Mouse (Mus musculus) monocyte, adult 2 months (primary cell): ENCODE results near the gene Tprn.

Experiments used
- DNase-seq, 2 experiments: peaks; one replicate each; pipeline ENCODE4 v3.0.0; 2022; ENCODE audit warnings: low spot score in 2 of 2, low read depth in 1 of 2

The Tprn gene

DNA sequence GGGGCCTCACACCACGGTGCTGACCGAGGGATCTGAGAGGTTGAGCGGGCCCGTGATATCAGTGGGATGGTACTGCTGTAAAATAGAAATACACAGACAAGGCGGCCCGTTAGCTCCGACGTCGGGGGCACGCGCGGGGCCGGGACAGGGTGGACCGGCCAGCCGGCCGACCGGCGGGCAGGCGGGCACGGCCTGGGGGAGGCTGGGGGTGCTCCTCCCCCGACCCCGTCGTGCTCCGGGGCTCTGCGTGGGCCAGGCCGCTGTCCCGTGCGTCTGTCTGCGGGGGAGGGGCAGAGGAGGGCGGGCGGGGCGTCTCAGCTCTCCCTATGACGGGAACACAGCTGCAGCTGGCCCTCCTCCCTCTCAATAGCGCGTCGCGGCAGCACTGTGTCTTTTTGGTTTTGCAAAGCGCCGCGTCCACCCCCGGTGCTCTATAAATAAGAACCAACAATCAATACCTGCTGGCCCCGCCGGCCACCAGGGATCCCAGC is 29.7 kb downstream of the Tprn start:
- no peak for DNase-seq

- DNase-seq = peak in 1 of 2 experiments; percentile 57
Observed at GRCm38 (mm10) chr2:25292856-25293255, 30.4 kb downstream of the Tprn start.

GRCm38 (mm10) chr2:25293706-25294105 is 31.3 kb downstream of the Tprn start:
- DNase-seq = no peak

GRCm38 (mm10) chr2:25297093-25297492 is 34.7 kb downstream of the Tprn start:
- DNase-seq = no peak

DNA sequence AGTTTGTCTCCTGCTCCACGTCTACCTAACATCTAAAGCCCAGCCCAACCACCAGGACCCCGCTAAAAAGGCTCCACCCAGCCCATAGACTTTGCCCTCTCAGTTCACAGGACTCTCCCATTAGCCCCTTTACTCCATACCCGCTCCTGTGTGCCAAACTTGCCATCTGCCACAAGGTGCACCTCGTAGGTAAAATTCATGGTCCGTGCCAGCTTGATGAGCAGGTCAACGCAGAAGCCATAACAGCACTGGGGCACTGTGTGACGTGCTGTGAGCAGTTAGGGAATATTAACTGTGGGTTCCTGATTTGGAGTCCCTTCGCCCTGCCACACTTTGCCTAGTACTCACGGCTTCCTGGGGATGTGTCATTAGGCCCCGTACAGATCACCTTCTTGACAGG is 35.6 kb downstream of the Tprn start:
- no peak for DNase-seq

GRCm38 (mm10) chr2:25303452-25303851 is 41.0 kb downstream of the Tprn start:
- no peak for DNase-seq

DNA sequence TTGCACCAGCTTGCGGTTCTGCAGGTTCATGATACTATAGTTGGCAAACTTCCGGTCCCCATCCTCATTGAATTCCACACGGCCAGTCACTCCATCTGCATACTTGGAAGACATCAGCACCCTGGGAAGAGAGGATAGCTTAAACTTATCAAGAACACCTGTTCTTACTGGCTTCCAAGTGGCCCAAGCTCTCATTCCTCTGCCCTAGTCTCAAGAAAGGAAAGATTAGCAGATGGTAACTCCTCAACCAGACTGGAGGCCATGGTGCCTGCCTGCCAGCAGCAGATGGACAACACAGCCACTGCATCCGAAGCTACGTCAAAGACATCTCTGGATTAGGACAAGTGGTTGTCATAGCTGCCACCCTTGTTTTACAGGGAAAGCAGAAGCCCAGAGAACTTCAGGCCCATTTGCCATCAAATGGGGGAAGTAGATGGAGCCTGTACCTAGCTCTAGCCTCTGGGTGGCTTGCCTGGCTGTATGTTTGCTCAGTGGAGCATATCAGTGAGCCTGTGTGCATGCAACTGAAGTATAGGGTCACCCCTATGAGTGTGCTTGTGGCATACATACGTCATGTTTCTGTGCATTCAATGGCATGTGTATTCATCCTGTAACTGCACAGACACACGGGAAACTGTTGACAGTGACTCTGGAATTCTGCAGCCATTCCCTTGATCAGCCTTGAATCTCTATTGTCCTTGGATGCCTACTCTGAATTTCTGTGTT is 41.7 kb downstream of the Tprn start:
- DNase-seq = no peak

DNA sequence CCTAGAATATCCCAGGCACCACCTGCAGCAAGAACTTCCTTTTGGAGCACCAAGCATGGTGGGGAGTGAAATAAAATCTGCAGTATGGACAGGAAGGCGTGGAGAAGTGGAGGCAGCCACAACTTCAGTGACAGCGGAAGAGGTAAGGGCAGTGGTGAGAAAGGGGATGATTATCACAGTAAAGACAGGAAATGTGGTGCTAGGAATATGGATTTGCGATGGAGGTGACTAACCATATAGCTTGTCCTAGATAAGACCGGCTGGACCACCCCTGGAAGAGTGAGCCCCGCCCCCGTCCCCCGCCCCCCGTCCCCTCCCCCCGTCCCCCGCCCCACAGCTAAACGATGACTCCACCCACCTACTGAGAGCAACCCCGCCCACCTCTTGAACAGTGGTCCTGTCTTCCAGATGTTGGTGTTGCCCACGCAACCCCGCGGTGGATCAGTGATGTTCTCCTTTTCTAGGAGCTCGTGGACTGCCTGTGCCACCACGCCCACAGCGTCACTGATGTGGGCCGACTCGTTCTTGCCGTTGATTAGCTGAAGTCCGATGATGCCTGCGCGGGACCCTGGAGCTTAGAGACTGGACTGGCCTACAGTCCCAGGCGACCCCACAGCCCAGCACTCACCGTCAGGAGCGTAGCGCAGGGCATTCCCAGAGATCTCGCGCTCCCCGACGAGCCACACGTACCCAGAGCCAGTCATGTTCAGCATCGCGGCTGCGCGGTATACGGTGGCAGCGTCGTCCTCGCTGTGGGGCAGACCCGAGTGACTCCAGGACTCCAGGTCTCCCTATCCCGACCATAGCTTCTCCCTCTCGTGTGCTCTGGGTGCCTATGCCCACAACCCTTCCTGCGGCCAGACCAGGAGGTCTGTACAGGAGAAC is 42.5 kb downstream of the Tprn start:
- DNase-seq = peak in 1 of 2 experiments; percentile 37

- no peak for DNase-seq
Observed at GRCm38 (mm10) chr2:25305587-25306359, 43.4 kb downstream of the Tprn start.

GRCm38 (mm10) chr2:25310180-25310579 is 47.8 kb downstream of the Tprn start:
- no peak for DNase-seq

DNA sequence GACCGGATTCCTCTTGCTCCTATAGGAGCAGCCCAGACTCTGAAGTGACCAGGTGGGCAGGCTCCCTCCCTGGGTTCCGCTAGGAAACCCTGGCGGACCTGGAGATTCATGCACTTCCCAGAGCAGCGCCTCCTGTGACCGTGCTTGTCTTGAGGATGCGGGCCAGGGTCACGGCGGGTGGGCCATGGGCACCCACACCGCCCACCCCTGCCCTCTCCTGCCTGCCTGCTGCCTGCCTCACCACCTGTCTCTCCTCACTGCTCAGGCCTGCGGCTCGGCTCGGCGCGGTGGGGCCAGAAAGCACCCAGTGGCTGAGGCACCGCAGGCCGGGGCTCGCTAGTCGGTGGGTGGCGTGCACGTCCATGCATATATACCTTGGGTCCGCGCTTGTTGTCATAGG is 48.6 kb downstream of the Tprn start:
- no peak for DNase-seq

DNA sequence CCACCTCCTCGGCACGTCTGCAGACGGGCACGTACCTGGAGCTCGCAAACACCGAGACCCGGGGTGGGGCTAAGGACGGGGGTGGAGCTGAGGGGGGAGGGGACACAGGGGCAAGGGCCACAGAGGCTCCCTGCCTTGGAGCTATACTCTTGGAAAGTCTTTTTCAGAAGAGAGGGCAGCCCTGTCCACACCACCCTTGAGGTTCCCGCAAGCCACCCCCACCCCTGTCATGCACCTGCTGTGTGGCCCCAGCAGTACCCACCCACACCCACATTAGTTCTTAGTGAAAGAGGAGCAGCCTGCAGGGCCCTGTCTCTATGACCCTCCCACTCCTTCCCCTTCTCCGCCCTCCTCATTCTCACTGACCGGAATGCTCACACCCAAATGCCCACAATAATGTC is 49.1 kb downstream of the Tprn start:
- no peak for DNase-seq

GRCm38 (mm10) chr2:25318119-25318966 is 55.9 kb downstream of the Tprn start:
- no peak for DNase-seq

DNA sequence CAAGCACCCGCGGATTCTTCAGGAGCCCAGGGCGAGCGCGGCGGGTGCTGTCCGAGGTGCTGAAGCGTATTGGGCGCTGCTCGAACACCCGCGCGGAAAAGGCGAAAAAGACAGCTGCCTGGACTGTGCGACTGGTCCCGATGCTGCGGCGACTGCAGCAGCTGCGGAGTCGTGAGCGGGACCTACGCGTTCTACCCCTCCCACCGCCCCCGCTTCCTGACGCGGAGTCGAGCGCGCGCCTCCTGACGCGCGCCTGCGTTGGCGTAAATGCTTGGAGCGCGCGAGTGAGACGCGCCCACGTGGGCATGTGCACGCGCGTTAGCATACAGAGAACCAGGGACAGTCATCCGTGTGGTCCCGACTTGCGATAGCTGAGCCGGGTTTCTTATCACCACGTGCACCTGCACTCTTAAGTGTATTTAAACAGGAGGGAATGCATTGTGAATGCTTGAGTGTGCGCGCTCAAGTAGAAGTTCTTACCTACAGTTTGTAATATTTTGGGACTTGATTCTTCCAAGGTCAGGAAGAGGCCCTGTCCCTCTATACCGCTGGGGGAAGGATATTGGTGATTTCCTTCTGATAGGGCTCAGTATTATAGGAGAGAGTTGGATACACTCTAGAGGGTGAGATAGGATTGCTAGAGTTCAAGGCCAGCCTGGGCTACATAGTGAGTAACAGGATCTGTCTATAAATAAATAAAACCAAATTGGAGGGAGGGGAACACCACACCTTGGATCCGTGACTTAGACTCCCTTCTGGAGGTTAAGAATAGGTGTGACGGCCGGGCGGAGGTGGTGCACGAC is 56.8 kb downstream of the Tprn start, which contains the start of gene Grin1:
Gene Grin1, minus strand, starts transcription at position 217 of the 803 bp plus-strand sequence.
- peak in 1 of 2 experiments; percentile 23 for DNase-seq
